Mouse (Mus musculus) lung, adult 2 months (tissue): Measurements from ENCODE around the gene H2al1k. TPM values are rescaled to one million over a fixed set of nuclear protein-coding genes. Genes with fewer than 3 reads are reported as not detected.
"Not testable (repeated sequence)": the region's sequence is repeated elsewhere in the genome, so short reads cannot be mapped to it uniquely, and the experiment has no call there.

Experiments used
- DNase-seq: peaks from one replicate; pipeline ENCODE4 v3.0.0; 2022
- H3K4me1 ChIP-seq: fragments of 200-500 bp; 2 replicates; pipeline ENCODE4 v1.6.1; 2011; ENCODE audit warnings: low read length; ENCODE audit not compliant: control insufficient read depth, insufficient read depth
- H3K4me3 ChIP-seq: fragments of 200-500 bp; replicated peaks from 2 replicates; pipeline ENCODE3; 2011; ENCODE audit warnings: low read depth, mild to moderate bottlenecking, control low read depth, low read length; ENCODE audit errors: extremely low read depth
- CTCF ChIP-seq: fragments of 200-500 bp; IDR thresholded peaks from 2 replicates; pipeline ENCODE4 v1.5.1; 2011; ENCODE audit warnings: mild to moderate bottlenecking, low read length, control low read depth; ENCODE audit not compliant: insufficient read depth
- POLR2A ChIP-seq: fragments of 200-500 bp; IDR thresholded peaks from 2 replicates; pipeline ENCODE4 v1.6.1; 2011; ENCODE audit warnings: low read depth, mild to moderate bottlenecking, control low read depth, low read length, borderline replicate concordance; ENCODE audit errors: extremely low read depth
- WGBS: fragments of 180-500 bp; shearing (Covaris S2); methylation state at CpG from one replicate; pipeline ENCODE4 v1.1.7; 2018; 5-methylcytosine and 5-hydroxymethylcytosine counted together
- polyA plus RNA-seq: library from polyadenylated mRNA; depleted of rRNA; stranded (reverse); fragments of >200 nt; gene quantifications from 2 replicates; pipeline ENCODE4 v1.2.3, GENCODE M21; 2012; rRNA removed

The H2al1k gene
- not detected in 2 replicates for polyA plus RNA-seq

DNA sequence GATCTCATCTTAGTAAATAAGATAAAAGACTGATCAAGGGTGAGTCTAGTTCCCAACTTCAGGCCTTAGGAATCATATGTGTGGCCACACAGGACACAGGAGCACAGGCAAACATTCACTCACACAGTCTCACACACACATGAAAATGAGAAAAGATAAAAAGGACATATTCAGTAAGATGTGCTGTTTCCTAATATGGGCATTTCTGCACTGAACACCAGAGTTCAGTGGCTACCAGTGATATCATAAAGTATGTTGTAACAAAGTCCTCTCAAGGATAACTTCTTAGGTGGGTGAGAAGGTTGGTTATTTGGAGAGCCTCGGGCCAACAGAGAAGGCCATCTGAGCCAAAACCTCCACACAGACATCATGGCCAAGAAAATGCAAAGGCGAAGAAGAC, at the start of gene H2al1k:
Gene H2al1k (plus strand): TSS at position 301 of the 400 bp plus-strand sequence.
- DNase-seq, H3K4me1 ChIP-seq, H3K4me3 ChIP-seq: not testable (repeated sequence)
- no CpG with 5 or more reads among the region's 2 CpGs for WGBS

DNA sequence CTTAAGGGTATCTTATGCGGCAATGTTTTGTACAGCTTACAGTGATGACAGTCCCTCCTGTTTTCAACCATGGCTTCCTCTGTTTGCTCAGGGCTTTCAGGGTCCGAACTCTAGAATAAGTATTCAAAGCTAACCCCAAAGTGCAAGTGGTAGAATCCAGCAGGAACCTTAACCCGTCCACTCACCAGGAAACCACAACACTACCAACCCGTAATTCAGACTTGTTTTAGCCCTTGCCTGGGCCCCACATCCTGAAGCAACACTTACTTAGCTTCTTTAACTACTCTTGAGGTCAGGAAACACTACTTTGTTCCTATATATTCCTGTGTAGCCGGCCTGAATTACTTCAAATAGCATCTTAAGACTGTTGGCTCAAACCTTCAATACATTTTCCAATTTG, 47.6 kb upstream of the H2al1k start:
- no peak for DNase-seq
- 71% methylated on average over 5 of the region's 5 CpGs for WGBS
- Histone ChIP-seq H3K4me3 (no peak overlapping the region), H3K4me1 (no peaks in the 10 kb centered on the region)
- TF ChIP-seq POLR2A (no peak), CTCF (no peak)

GRCm38 (mm10) chrX:9303455-9303854, 47.0 kb upstream of the H2al1k start:
- DNase-seq: no peak
- Histone ChIP-seq H3K4me1 (no peaks in the 10 kb centered on the region), H3K4me3 (no peak overlapping the region)
- WGBS: 55% methylated on average over 1 of the region's 1 CpGs
- TF ChIP-seq CTCF (no peak), POLR2A (no peak)

GRCm38 (mm10) chrX:9316457-9316856, 34.0 kb upstream of the H2al1k start:
- not testable (repeated sequence) for H3K4me3 ChIP-seq, H3K4me1 ChIP-seq, DNase-seq

GRCm38 (mm10) chrX:9327954-9328353, 22.5 kb upstream of the H2al1k start:
- 88% methylated on average over 26 of the region's 26 CpGs for WGBS
- not testable (repeated sequence) for DNase-seq, H3K4me1 ChIP-seq, H3K4me3 ChIP-seq

DNA sequence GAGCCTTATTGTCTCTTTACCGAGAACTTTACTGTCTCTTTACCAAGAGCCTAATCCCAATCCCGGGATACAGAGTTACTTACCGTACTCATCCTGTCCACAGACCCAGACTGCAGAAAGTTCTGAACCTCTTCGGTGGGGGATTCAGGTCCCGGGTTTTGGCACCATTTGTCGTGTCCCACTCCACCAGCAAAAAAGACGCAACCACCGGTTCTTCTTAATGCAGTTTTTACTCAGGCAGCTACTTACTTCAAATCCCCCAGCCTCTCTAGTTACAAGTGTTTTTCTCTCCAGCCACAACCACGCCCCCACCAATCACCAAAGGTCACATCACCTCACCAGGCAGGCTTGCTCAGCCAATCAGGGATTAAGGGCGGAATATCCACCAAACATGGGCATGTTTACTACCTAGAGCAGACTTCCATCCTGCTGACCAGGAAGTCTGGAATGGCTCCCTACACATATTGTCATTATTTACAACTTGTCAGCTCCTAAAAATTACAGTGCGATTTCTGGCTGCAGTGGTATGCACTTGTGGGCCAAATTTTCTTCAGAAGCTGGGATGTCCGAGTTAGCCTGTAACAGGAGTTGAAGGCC, 18.0 kb upstream of the H2al1k start:
- not testable (repeated sequence) for H3K4me1 ChIP-seq, H3K4me3 ChIP-seq, DNase-seq
- 80% methylated on average over 12 of the region's 12 CpGs for WGBS

- DNase-seq: peak; percentile 9
- not testable (repeated sequence) for H3K4me1 ChIP-seq, H3K4me3 ChIP-seq
- WGBS: 62% methylated on average over 2 of the region's 2 CpGs
Observed at GRCm38 (mm10) chrX:9333035-9333434, 17.4 kb upstream of the H2al1k start.

GRCm38 (mm10) chrX:9334996-9335395, 15.4 kb upstream of the H2al1k start:
- H3K4me1 ChIP-seq, H3K4me3 ChIP-seq, DNase-seq: not testable (repeated sequence)
- WGBS: 61% methylated on average over 1 of the region's 1 CpGs

DNA sequence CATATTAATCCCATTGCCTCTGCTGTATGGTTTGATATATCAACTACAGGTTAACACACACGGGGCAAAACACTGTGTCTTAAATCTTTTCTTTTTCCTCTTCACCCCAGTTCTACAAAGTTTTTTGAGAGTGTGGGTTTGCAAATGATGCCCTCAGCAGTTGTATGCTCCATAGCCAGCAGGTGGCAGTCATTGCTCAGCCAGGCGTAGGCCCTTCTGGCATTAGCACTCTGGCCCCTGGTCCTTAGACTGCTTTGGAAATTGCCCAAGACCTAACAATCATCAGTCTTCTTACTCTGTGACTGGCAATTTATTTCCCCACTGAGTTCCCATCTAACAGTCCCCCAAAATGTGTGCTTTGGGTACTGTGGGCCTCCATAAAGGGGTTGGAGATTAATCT, 23.6 kb downstream of the H2al1k start:
- 36% methylated on average over 2 of the region's 2 CpGs for WGBS
- peak; percentile 3 for DNase-seq
- H3K4me3 ChIP-seq: not testable (repeated sequence)

DNA sequence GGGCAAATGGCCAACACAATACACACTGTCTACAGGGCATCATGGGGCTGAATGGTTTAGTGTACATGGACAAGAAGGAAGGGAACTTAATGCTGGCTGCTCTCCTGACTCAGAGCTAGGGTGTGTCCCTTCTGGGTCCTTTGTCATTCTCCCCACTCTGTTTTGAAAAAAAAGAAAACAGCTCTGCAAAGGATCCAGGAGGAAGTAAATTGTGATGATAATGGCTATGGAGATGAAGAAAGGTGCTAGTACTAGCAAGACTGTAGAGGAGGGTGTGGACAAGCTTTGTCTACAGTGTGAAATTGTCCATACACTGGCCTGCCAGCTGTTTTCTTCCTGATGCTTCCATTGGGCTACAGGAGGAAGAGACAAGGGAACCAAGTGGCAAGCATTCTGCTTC, 25.5 kb downstream of the H2al1k start:
- not testable (repeated sequence) for H3K4me3 ChIP-seq, DNase-seq, H3K4me1 ChIP-seq

More for the DNA sequence above, 23.6 kb downstream of the H2al1k start:
- not testable (repeated sequence) for H3K4me1 ChIP-seq

Other genes with a start within 250 kb of the H2al1k start
- gene 4930402K13Rik, start 246.1 kb upstream of the H2al1k start, polyA plus RNA-seq: not detected in 2 replicates
- 0.27 and 0.28 TPM in 2 replicates for gene Lancl3, start 150.7 kb upstream of the H2al1k start, polyA plus RNA-seq
- not detected in 2 replicates for gene Gm14862, start 93.7 kb upstream of the H2al1k start, polyA plus RNA-seq
- gene Xk, start 77.9 kb upstream of the H2al1k start, polyA plus RNA-seq: 0.67 and 0.90 TPM in 2 replicates
- 0.28 TPM in 1 of 2 replicates, not detected in the other for gene H2al1m, start 66.9 kb upstream of the H2al1k start, polyA plus RNA-seq
- gene Cybb, start 137.1 kb downstream of the H2al1k start, polyA plus RNA-seq: 5.4 and 11.5 TPM in 2 replicates
- not detected in 2 replicates for gene H2al1o, start 221.8 kb downstream of the H2al1k start, polyA plus RNA-seq